8 mouse cellular contexts compared by ENCODE assay signal in genomic region chr5:143711326-143711725, GRCm38 (mm10). TPM values are rescaled to one million over a fixed set of nuclear protein-coding genes. Genes with fewer than 3 reads are reported as not detected.
DNase-seq lines count a peak whose midpoint lies in the region; ATAC-seq and TF ChIP-seq lines count a peak whose summit lies in the region.

No protein-coding gene starts in this region.

- H3K4me3 ChIP-seq in hindbrain, postnatal 0 days (ENCODE audit: low read length) = no peak overlapping the region

- no peaks in the 10 kb centered on the region for H3K4me1 ChIP-seq in hindbrain, postnatal 0 days (ENCODE audit: insufficient read depth, low read length)

- ATAC-seq in cerebellum, adult (ENCODE audit: insufficient number of reproducible peaks, low FRiP score, low TSS enrichment) = no peak
- ATAC-seq in hindbrain, postnatal 0 days = peak; percentile 84
- ATAC-seq in megakaryocyte, adult 5-6 weeks (ENCODE audit: poor library complexity, severe bottlenecking) = peak; percentile 84

- no peak overlapping the region for H3K9ac ChIP-seq in hindbrain, postnatal 0 days (replicated peaks; ENCODE audit: low read length)

- peak; percentile 32 for DNase-seq in cerebellum, adult 11 months
- DNase-seq in cerebellum, adult 9-11 months = peak; percentile 43
- peak; percentile 79 for DNase-seq in forelimb bud, embryonic 11.5 days (ENCODE audit: low read depth, low spot score)
- peak; percentile 87 for DNase-seq in hindbrain, postnatal 0 days (ENCODE audit: low spot score)
- DNase-seq in left cerebral cortex, postnatal 10 days (ENCODE audit: extremely low spot score in 1 of 2, low spot score in 2 of 2) = peak; percentile 51 to 71
- DNase-seq in right cerebral cortex, postnatal 14 days = peak; percentile 76

- H3K27ac ChIP-seq in hindbrain, postnatal 0 days = no peak overlapping the region

- peak; percentile 92 for TF ChIP-seq CTCF in hindbrain, postnatal 0 days (IDR thresholded peaks at IDR 0.05; ENCODE audit: low read depth)

- intact Hi-C loops in left cerebral cortex, postnatal 10 days (cut with DNase I) = loop anchor here (2.0 kb wide), 1 partner anchor 143 kb away; no protein-coding TSS in a partner anchor

- H3K27me3 ChIP-seq in hindbrain, postnatal 0 days (ENCODE audit: insufficient read depth, low read length) = no peaks in the 10 kb centered on the region

- peaks cover 67% of the 10 kb centered on the region for H3K36me3 ChIP-seq in hindbrain, postnatal 0 days (ENCODE audit: insufficient read depth, low read length)

- no peaks in the 10 kb centered on the region for H3K9me3 ChIP-seq in hindbrain, postnatal 0 days (ENCODE audit: low read length)

- H3K4me2 ChIP-seq in hindbrain, postnatal 0 days (ENCODE audit: low read depth, low read length) = no peak overlapping the region

- 9% methylated on average over 7 of the region's 7 CpGs for WGBS in hindbrain, postnatal 0 days

RNA-seq across cellular contexts. Expression of gene Usp42, which starts 20.8 kb away (rescaled TPM):
- total RNA-seq in hindbrain, postnatal 0 days (2014; rRNA removed) = 16.9 and 20.4 TPM in 2 replicates
- polyA plus RNA-seq in hindbrain, postnatal 0 days (2015; fragmentation: Nextera tagmentation; extraction: Ambion mirVana) = 16.6 and 17.0 TPM in 2 replicates
- 10 to 100 TPM; 26.7 to 28.9 TPM for total RNA-seq in left cerebral cortex, postnatal 10 days (2021)
- 14.8 and 16.0 TPM in 2 replicates for total RNA-seq in megakaryocyte, adult 5-6 weeks (2015)
- total RNA-seq in megakaryocyte, adult 5-6 weeks (2017) = 7.7 and 8.0 TPM in 2 replicates

Comparison
In these comparisons a context has a peak if more than half of its experiments do, and no peak if none do; other contexts are left out.
1. DNase-seq: peak in every context shown above with its lines; median percentile 87 in hindbrain, postnatal 0 days; 79 in forelimb bud, embryonic 11.5 days; 76 in right cerebral cortex, postnatal 14 days; 61 in left cerebral cortex, postnatal 10 days; 43 in cerebellum, adult 9-11 months; 32 in cerebellum, adult 11 months.